Mouse (Mus musculus): ENCODE data around the gene Foxj1. TPM values are rescaled to one million over a fixed set of nuclear protein-coding genes. Genes with fewer than 3 reads are reported as not detected.
A peak's percentile ranks its signal among the peaks of the same experiment; 100 is the strongest.

Gene Foxj1
- polyA plus RNA-seq, 1 experiment from 2014 or later = 0.07 TPM

GRCm38 (mm10) chr11:116311169-116311568 is 24.0 kb downstream of the Foxj1 start:
- 68% methylated on average over 8 of the region's 8 CpGs for WGBS (ENCODE audit: insufficient replicate concordance)
- no peak overlapping the region for H3K4me3 ChIP-seq (ENCODE audit: low read depth, low read length)
- no peak overlapping the region for H3K4me2 ChIP-seq (ENCODE audit: low read depth, low read length)
- ATAC-seq (no peak), DNase-seq (no peak)
- H3K36me3 ChIP-seq (replicated peaks; ENCODE audit: insufficient read depth, low read length) = no peaks in the 10 kb centered on the region
- no peak overlapping the region for H3K9ac ChIP-seq (replicated peaks)
- H3K9me3 ChIP-seq (ENCODE audit: low read length) = no peaks in the 10 kb centered on the region
- no peak for TF ChIP-seq CTCF (IDR thresholded peaks at IDR 0.05; ENCODE audit: low read depth)
- 0 out of 2 replicates have a peak, but pooled peaks cover 2% of the 10 kb centered on the region for H3K27me3 ChIP-seq (ENCODE audit: insufficient read depth, low read length)
- peaks cover 9% of the 10 kb centered on the region for H3K4me1 ChIP-seq (ENCODE audit: insufficient read depth)
- H3K27ac ChIP-seq (ENCODE audit: low read depth) = no peak overlapping the region

- ATAC-seq (0 out of 2 replicates have a peak, but pooled peaks have one; percentile 17), DNase-seq (no peak)
- Histone ChIP-seq H3K4me2 (ENCODE audit: low read depth, low read length) (no peak overlapping the region), H3K4me1 (ENCODE audit: insufficient read depth) (peaks cover 14% of the 10 kb centered on the region), H3K36me3 (replicated peaks; ENCODE audit: insufficient read depth, low read length) (peaks cover 4% of the 10 kb centered on the region), H3K9ac (replicated peaks) (no peak overlapping the region), H3K4me3 (ENCODE audit: low read depth, low read length) (no peak overlapping the region), H3K27me3 (ENCODE audit: insufficient read depth, low read length) (no peaks in the 10 kb centered on the region), H3K9me3 (ENCODE audit: low read length) (no peaks in the 10 kb centered on the region), H3K27ac (ENCODE audit: low read depth) (0 out of 2 replicates have a peak overlapping the region, but pooled peaks have one; percentile 20)
- WGBS (ENCODE audit: insufficient replicate concordance) = 49% methylated on average over 3 of the region's 3 CpGs
- TF ChIP-seq CTCF (IDR thresholded peaks at IDR 0.05; ENCODE audit: low read depth) (no peak), EP300 (IDR thresholded peaks at IDR 0.05; ENCODE audit: low read depth) (peak; percentile 81)
Measured at GRCm38 (mm10) chr11:116309601-116310000, 25.6 kb downstream of the Foxj1 start.

- H3K27me3 ChIP-seq (ENCODE audit: insufficient read depth, low read length) = no peaks in the 10 kb centered on the region
- peaks cover 17% of the 10 kb centered on the region for H3K36me3 ChIP-seq (replicated peaks; ENCODE audit: insufficient read depth, low read length)
- ATAC-seq (peak; percentile 63), DNase-seq (no peak)
- no peak overlapping the region for H3K4me3 ChIP-seq (ENCODE audit: low read depth, low read length)
- no peak overlapping the region for H3K4me2 ChIP-seq (ENCODE audit: low read depth, low read length)
- H3K4me1 ChIP-seq (ENCODE audit: insufficient read depth) = peaks cover 14% of the 10 kb centered on the region
- no peak overlapping the region for H3K27ac ChIP-seq (ENCODE audit: low read depth)
- no peak for TF ChIP-seq CTCF (IDR thresholded peaks at IDR 0.05; ENCODE audit: low read depth)
- TF ChIP-seq EP300 (IDR thresholded peaks at IDR 0.05; ENCODE audit: low read depth) = no peak
- no peak overlapping the region for H3K9ac ChIP-seq (replicated peaks)
- WGBS (ENCODE audit: insufficient replicate concordance) = 86% methylated on average over 12 of the region's 12 CpGs
- no peaks in the 10 kb centered on the region for H3K9me3 ChIP-seq (ENCODE audit: low read length)
Measured at GRCm38 (mm10) chr11:116307762-116308531, 27.3 kb downstream of the Foxj1 start.

- Histone ChIP-seq H3K36me3 (replicated peaks; ENCODE audit: insufficient read depth, low read length) (peaks cover 24% of the 10 kb centered on the region), H3K27me3 (ENCODE audit: insufficient read depth, low read length) (no peaks in the 10 kb centered on the region), H3K9ac (replicated peaks) (peak within 1 kb of the TSS; percentile 72), H3K4me1 (ENCODE audit: insufficient read depth) (peaks cover 14% of the 10 kb centered on the region), H3K9me3 (ENCODE audit: low read length) (no peaks in the 10 kb centered on the region), H3K4me2 (ENCODE audit: low read depth, low read length) (peak within 1 kb of the TSS; percentile 81), H3K27ac (ENCODE audit: low read depth) (peak within 1 kb of the TSS; percentile 49), H3K4me3 (ENCODE audit: low read depth, low read length) (peak within 1 kb of the TSS; percentile 77)
- DNase-seq = no peak
- 74% methylated on average over 10 of the region's 10 CpGs for WGBS (ENCODE audit: insufficient replicate concordance)
- no peak for ATAC-seq
- no peak for TF ChIP-seq CTCF (IDR thresholded peaks at IDR 0.05; ENCODE audit: low read depth)
- TF ChIP-seq EP300 (IDR thresholded peaks at IDR 0.05; ENCODE audit: low read depth) = no peak
Measured at GRCm38 (mm10) chr11:116307019-116307725, 28.0 kb downstream of the Foxj1 start, which contains the start of gene Exoc7. Gene Exoc7, minus strand, starts transcription at chr11:116307233.

- H3K27me3 ChIP-seq (ENCODE audit: insufficient read depth, low read length) = no peaks in the 10 kb centered on the region
- under 1% methylated on average over 46 of the region's 53 CpGs for WGBS (ENCODE audit: insufficient replicate concordance)
- H3K36me3 ChIP-seq (replicated peaks; ENCODE audit: insufficient read depth, low read length) = peaks cover 26% of the 10 kb centered on the region
- H3K27ac ChIP-seq (ENCODE audit: low read depth) = peak overlapping the region; percentile 49
- TF ChIP-seq CTCF (IDR thresholded peaks at IDR 0.05; ENCODE audit: low read depth) (no peak), EP300 (IDR thresholded peaks at IDR 0.05; ENCODE audit: low read depth) (peak; percentile 72; the same call in 1 of the 2 replicates)
- peak overlapping the region; percentile 77 for H3K4me3 ChIP-seq (ENCODE audit: low read depth, low read length)
- no peaks in the 10 kb centered on the region for H3K9me3 ChIP-seq (ENCODE audit: low read length)
- peak overlapping the region; percentile 72 for H3K9ac ChIP-seq (replicated peaks)
- peak overlapping the region; percentile 81 for H3K4me2 ChIP-seq (ENCODE audit: low read depth, low read length)
- peak; percentile 98 for DNase-seq
- ATAC-seq = peak; percentile 90
- H3K4me1 ChIP-seq (ENCODE audit: insufficient read depth) = peaks cover 14% of the 10 kb centered on the region
Measured at GRCm38 (mm10) chr11:116306126-116306982, 28.8 kb downstream of the Foxj1 start.
